Mouse (Mus musculus): ENCODE results near the gene Akap2. TPM values are rescaled to one million over a fixed set of nuclear protein-coding genes. Genes with fewer than 3 reads are reported as not detected.

The Akap2 gene
- polyA plus RNA-seq, 1 experiment from 2014 or later, result 99.3 TPM

DNA sequence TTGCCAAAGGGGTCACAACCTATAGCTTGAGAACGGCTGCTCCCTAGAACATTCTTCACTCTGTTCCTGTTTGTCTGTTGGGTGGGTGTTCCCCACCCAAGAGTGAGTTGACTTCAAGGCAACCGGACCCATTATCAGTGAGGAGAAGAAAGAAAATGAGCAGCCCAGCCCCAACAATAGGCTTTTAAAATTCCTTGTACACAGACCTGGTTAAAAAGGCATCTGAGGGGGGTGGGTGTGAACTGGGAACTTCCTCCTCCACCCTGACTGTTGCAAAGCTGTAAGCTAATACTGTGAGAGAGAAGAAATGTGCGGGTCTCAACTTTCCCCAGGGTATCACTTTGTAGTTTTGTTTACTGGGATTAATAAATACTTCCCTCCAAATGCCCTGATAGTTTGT, 77.1 kb downstream of the Akap2 start:
- ATAC-seq (no peak), DNase-seq (ENCODE audit: low read depth, low spot score) (no peak)
- no peak for TF ChIP-seq CTCF (IDR thresholded peaks at IDR 0.05)
- in situ Hi-C loops (cut with MboI; ENCODE audit: low pct_unique_long_range_greater_than_20kb), result no loop called here
- no peaks in the 10 kb centered on the region for H3K27me3 ChIP-seq
- ChIA-PET POLR2A (no interaction called here), CTCF (no interaction called here)

DNA sequence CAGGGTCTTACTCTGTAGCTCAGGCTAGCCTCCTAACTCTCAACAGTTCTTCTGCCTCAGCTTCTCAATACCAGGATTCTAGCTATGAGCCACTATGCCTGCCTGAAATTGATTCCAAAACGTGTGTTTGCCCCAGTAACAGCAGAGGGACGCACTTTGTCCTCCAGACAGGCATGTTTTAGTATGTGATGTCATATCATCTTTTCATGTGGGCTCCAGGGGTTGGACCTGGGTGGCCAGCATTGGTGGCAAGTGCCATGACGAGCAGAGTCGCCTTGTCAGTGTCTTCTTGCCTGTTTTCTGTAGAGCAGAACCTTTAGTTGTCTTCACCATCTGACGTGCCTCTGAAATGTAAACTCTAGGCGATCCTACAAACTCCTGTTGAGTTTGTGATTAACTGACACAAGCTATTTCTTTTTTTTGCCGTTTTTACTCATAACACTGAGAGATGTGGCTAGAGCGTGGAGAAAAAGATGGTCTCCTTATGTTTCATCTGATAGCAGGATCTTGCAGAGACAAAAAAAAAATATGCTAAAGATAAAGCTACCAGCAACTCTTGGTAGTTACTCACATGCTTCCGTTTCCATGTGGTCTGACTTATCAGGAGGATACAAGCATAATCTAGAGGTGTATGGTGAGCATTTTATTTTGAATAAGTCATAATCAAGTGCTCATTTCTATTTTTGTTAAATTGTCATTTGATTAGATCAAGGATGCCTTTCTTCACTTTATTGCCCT, 80.3 kb downstream of the Akap2 start:
- in situ Hi-C loops (cut with MboI; ENCODE audit: low pct_unique_long_range_greater_than_20kb), result no loop called here
- H3K27me3 ChIP-seq, result no peaks in the 10 kb centered on the region
- ChIA-PET CTCF (interaction anchor here (2.7 kb wide), 1 partner anchor 10 kb away, joined by 8 read pairs; no protein-coding TSS in a partner anchor), POLR2A (interaction anchor here (0.6 to 1.1 kb wide), 2 partner anchors 12 to 1651 kb away, joined by 3 to 4 read pairs; no protein-coding TSS in a partner anchor)
- no peak for DNase-seq (ENCODE audit: low read depth, low spot score)
- no peak for ATAC-seq
- TF ChIP-seq CTCF (IDR thresholded peaks at IDR 0.05), result no peak

DNA sequence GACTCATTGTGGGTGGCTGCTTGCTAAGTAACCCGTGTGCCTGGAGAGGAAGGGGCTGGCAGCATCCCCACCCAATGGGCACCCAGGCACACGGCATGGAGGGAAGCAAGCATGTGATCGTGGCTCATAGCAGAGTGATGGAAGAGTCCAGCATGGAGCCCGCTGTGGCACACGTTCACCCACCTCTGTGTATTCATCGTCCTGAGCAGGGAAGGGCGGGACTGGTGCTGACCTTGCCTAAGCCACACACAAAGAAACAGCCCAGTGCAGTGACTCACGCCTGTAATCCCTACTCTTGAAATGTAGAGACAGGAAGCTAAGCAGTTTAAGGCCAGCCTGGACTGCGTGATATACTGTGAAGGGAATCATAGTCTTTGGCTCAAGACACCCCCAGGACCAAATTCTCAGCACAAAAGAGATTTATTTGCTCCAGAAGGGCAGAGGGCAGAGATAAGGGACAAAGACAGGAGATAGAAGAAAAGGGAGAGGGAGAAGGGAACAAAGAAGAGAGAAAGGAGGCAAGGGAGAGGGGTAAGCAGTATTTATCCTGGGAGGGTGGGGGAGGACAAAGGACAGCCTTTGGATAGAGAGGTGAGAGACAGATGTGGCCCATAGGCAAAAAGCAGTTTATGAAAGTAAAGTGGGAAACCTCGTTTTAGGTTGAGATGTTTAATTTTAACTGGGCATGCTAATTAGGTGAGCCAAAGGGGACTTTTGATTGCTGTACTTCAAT, 81.0 kb downstream of the Akap2 start:
- in situ Hi-C loops (cut with MboI; ENCODE audit: low pct_unique_long_range_greater_than_20kb), result no loop called here
- peak; percentile 34 for DNase-seq (ENCODE audit: low read depth, low spot score)

DNA sequence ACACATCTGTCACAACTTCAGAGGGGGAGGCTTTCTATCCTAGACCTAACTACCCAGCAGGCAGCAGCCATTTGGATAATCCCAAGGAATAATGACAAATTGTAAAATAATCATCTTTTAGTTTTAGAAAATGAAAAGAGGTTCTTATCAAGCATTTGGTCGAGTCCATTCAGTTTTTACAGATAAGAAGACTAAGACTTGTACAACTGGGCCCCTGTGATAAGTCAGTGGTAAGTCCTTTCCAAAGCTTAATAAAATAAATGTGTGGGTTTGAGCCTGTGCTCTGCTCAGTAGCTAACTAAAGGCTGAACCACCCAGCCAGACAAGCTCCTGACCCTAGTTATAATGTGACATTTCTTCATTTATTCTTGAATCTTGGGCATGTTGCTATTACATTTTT, 81.8 kb downstream of the Akap2 start:
- POLR2A ChIA-PET, result interaction anchor here (0.6 to 0.7 kb wide), 3 partner anchors 13 to 620 kb away, joined by 3 to 6 read pairs (median 4); no protein-coding TSS in a partner anchor
- no peak for TF ChIP-seq CTCF (IDR thresholded peaks at IDR 0.05)
- CTCF ChIA-PET, result no interaction called here

More for the DNA sequence above, 81.0 kb downstream of the Akap2 start:
- peak; percentile 76 for ATAC-seq
- ChIA-PET POLR2A (interaction anchor here (1.1 kb wide), 1 partner anchor 11 kb away, joined by 4 read pairs; no protein-coding TSS in a partner anchor), CTCF (no interaction called here)
- no peak for TF ChIP-seq CTCF (IDR thresholded peaks at IDR 0.05)
- H3K27me3 ChIP-seq, result no peaks in the 10 kb centered on the region

DNA sequence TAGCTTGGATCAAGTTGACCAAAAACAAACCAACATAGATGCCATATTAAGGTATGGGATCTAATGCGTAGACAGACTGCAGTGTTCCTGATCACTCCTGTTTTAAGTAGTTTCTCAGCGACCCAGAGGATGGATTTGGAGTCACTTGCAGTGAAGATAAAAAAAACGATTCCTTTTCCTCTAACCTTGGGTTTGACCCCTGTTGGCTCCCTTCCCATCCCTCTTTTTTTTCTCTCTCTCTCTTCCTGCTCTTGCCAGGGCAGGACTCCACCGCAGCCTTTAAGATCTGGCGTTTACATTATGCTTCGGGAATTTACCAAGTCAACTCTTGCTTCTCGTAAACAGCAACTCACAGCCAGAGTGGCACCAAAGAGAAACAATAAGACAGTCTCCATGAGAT, 83.8 kb downstream of the Akap2 start:
- TF ChIP-seq CTCF (IDR thresholded peaks at IDR 0.05), result no peak
- no peak for DNase-seq (ENCODE audit: low read depth, low spot score)
- H3K27me3 ChIP-seq, result no peaks in the 10 kb centered on the region
- CTCF ChIA-PET, result no interaction called here
- in situ Hi-C loops (cut with MboI; ENCODE audit: low pct_unique_long_range_greater_than_20kb), result loop anchor here (5.0 kb wide), 1 partner anchor 36 kb away; no protein-coding TSS in a partner anchor
- POLR2A ChIA-PET, result no interaction called here
- ATAC-seq, result no peak

More for the DNA sequence above, 81.8 kb downstream of the Akap2 start:
- DNase-seq (ENCODE audit: low read depth, low spot score), result no peak
- no peaks in the 10 kb centered on the region for H3K27me3 ChIP-seq
- ATAC-seq, result no peak
- in situ Hi-C loops (cut with MboI; ENCODE audit: low pct_unique_long_range_greater_than_20kb), result no loop called here

DNA sequence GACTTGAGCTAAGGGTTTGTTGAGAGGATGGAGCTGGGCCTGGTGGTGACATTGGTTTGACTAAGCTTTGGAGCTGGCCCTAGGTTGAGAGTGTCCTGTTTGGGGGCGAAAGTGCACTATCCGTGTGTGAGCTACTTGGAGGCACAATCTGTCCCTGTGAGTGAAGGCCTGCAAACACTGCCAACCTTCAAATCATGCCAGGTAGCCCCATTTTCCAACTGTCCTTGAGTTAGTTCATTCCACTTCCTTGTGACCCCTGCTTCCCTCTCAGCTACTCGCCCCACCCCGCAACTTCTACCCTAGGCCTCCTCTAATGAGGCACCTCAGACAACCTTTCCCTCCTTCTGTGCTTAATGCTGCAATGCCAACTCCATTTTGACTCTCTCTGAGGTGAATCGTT, 84.5 kb downstream of the Akap2 start:
- TF ChIP-seq CTCF (IDR thresholded peaks at IDR 0.05), result no peak
- CTCF ChIA-PET, result no interaction called here
- DNase-seq (ENCODE audit: low read depth, low spot score), result no peak

DNA sequence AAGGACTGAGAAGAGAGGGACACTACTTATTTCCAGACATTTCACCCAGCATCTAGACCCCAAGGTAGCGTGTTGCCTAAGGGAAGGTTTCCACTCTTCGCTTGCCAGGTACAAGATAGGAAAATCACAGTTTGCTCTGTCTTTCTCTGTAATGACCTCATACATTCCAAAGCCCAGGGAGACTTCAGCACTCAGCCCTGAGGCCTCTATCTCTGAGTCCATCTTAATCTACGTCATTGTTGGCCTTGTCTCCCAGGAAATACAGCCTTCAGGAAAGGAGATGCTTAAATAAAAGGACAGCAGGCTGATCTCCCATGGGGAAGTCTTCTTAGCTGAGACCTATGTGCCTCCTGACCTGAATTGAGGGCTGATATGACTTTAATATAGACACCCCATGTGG, 85.0 kb downstream of the Akap2 start:
- ChIA-PET POLR2A (no interaction called here), CTCF (no interaction called here)
- in situ Hi-C loops (cut with MboI; ENCODE audit: low pct_unique_long_range_greater_than_20kb), result loop anchor here (5.0 kb wide), 1 partner anchor 35 kb away; no protein-coding TSS in a partner anchor
- ATAC-seq (no peak), DNase-seq (ENCODE audit: low read depth, low spot score) (no peak)
- no peak for TF ChIP-seq CTCF (IDR thresholded peaks at IDR 0.05)
- no peaks in the 10 kb centered on the region for H3K27me3 ChIP-seq

More for the DNA sequence above, 84.5 kb downstream of the Akap2 start:
- H3K27me3 ChIP-seq, result no peaks in the 10 kb centered on the region
- POLR2A ChIA-PET, result no interaction called here
- ATAC-seq, result no peak
- in situ Hi-C loops (cut with MboI; ENCODE audit: low pct_unique_long_range_greater_than_20kb), result loop anchor here (5.0 kb wide), 1 partner anchor 35 kb away; no protein-coding TSS in a partner anchor

DNA sequence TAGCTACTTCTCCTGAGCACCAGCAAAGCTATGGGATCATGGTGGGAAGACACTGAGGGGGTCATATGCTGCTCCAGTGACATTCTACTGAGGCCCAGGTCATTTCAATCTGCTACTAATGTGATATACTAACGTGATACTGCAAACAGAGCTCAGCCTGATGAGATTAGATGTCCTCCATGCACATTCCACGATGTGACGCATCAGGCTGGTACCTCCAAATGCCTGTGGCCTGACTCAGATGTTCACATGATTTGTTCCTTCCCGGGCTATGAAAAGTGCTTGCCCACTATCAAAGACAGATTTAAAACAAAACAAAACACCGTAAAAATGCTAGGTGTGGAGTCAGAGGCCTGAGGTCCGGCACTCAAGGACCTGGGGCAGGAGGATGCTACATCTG, 87.4 kb downstream of the Akap2 start:
- TF ChIP-seq CTCF (IDR thresholded peaks at IDR 0.05), result no peak
- DNase-seq (ENCODE audit: low read depth, low spot score), result peak; percentile 50
- in situ Hi-C loops (cut with MboI; ENCODE audit: low pct_unique_long_range_greater_than_20kb), result loop anchor here (5.0 kb wide), 1 partner anchor 32 kb away; no protein-coding TSS in a partner anchor
- POLR2A ChIA-PET, result no interaction called here
- peak; percentile 76 for ATAC-seq
- CTCF ChIA-PET, result no interaction called here
- no peaks in the 10 kb centered on the region for H3K27me3 ChIP-seq

DNA sequence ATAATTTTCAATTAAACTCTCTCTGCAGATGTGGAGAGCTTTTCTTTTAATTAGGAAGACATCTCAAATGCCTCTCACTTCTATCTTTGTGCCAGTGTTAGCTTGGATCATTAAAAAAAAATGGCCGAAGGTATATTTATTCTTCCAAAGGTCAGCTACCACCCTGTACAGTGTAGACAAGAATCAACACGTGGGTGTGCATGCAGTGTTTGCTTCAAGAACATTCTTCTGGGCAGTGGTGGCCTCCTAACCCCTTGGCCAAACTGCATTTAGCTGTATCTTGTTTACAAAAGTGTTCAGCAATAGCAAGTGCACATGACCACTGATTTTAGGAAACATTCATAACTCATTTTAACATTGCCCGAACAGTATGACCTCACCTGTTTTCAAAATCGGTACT, 92.0 kb downstream of the Akap2 start:
- no peaks in the 10 kb centered on the region for H3K27me3 ChIP-seq
- in situ Hi-C loops (cut with MboI; ENCODE audit: low pct_unique_long_range_greater_than_20kb), result no loop called here
- no peak for TF ChIP-seq CTCF (IDR thresholded peaks at IDR 0.05)
- ChIA-PET CTCF (no interaction called here), POLR2A (interaction anchor here (1.4 kb wide), 1 partner anchor 12 kb away, joined by 4 read pairs; no protein-coding TSS in a partner anchor)
- DNase-seq (ENCODE audit: low read depth, low spot score) (no peak), ATAC-seq (no peak)

DNA sequence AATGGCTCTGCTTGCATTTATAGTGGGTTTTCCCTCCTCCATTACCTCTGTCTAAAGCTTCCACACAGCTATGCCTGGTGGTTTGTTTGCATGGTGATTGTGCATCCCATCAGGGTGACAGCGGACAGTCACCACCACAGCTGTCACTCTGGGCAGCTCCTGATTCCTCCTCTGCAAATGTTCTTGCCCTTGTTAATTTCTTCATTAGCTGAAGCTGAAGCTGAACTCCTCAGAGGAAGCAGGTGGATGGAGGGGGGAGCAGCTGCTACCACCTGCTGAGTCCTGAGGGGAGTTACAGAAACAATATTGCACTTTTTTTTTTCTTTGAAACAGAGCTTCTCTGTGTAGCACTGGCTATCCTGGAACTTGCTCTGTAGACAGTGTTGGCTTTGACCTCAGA, 94.6 kb downstream of the Akap2 start:
- TF ChIP-seq CTCF (IDR thresholded peaks at IDR 0.05), result no peak
- ATAC-seq (no peak), DNase-seq (ENCODE audit: low read depth, low spot score) (no peak)
- in situ Hi-C loops (cut with MboI; ENCODE audit: low pct_unique_long_range_greater_than_20kb), result no loop called here
- H3K27me3 ChIP-seq, result no peaks in the 10 kb centered on the region
- POLR2A ChIA-PET, result interaction anchor here (0.8 to 1.1 kb wide), 2 partner anchors 13 to 1525 kb away, joined by 4 to 6 read pairs; no protein-coding TSS in a partner anchor
- CTCF ChIA-PET, result no interaction called here

All from Patski (cell line).